Mouse (Mus musculus) midbrain, postnatal 0 days (tissue): Measurements from ENCODE around the gene Ttc22. TPM values are rescaled to one million over a fixed set of nuclear protein-coding genes. Genes with fewer than 3 reads are reported as not detected.

Experiments used
- ATAC-seq: fragments of 200-750 bp; cut with Nextera tagmentation; 2 replicates; pipeline ENCODE4 v1.8.0; 2017; ENCODE audit warnings: moderate number of reproducible peaks, mild to moderate bottlenecking, moderate TSS enrichment, moderate library complexity; ENCODE audit not compliant: low FRiP score
- DNase-seq: peaks from one replicate; pipeline ENCODE4 v3.0.0-alpha.2; 2015; ENCODE audit warnings: low spot score
- H3K27ac ChIP-seq: fragments of 300-500 bp; sonication (generic); 2 replicates; pipeline ENCODE4 v1.5.1; 2014; ENCODE audit warnings: low read depth, mild to moderate bottlenecking, low read length, mixed read lengths
- H3K27me3 ChIP-seq: fragments of 300-500 bp; sonication (generic); 2 replicates; pipeline ENCODE4 v1.6.1; 2014; ENCODE audit warnings: low read length, control low read depth, mixed read lengths; ENCODE audit not compliant: insufficient read depth
- H3K36me3 ChIP-seq: fragments of 300-500 bp; sonication (generic); 2 replicates; pipeline ENCODE4 v1.6.1; 2014; ENCODE audit warnings: low read length, control low read depth, mixed read lengths; ENCODE audit not compliant: insufficient read depth
- H3K4me1 ChIP-seq: fragments of 300-500 bp; sonication (generic); 2 replicates; pipeline ENCODE4 v1.6.1; 2014; ENCODE audit warnings: mild to moderate bottlenecking, control low read depth, antibody characterized with exemption, low read length, mixed read lengths; ENCODE audit not compliant: insufficient read depth
- H3K4me2 ChIP-seq: fragments of 300-500 bp; sonication (generic); 2 replicates; pipeline ENCODE4 v1.6.1; 2014; ENCODE audit warnings: low read depth, mild to moderate bottlenecking, low read length, mixed read lengths; ENCODE audit not compliant: poor library complexity, severe bottlenecking
- H3K4me3 ChIP-seq: fragments of 300-500 bp; sonication (generic); 2 replicates; pipeline ENCODE4 v1.5.1; 2014; ENCODE audit warnings: low read depth, mild to moderate bottlenecking, low read length, moderate library complexity
- H3K9ac ChIP-seq: fragments of 300-500 bp; sonication (generic); replicated peaks from 2 replicates; pipeline ENCODE4 v1.6.1; 2014; ENCODE audit warnings: mild to moderate bottlenecking, low read length, moderate library complexity, mixed read lengths; ENCODE audit not compliant: poor library complexity, severe bottlenecking
- H3K9me3 ChIP-seq: fragments of 300-500 bp; sonication (generic); 2 replicates; pipeline ENCODE4 v1.6.1; 2016; ENCODE audit warnings: low read length, control low read depth
- CTCF ChIP-seq: IDR thresholded peaks from 2 replicates; pipeline ENCODE4 v1.5.1; 2016; ENCODE audit warnings: antibody characterized with exemption, mild to moderate bottlenecking
- WGBS: fragments of 180-500 bp; shearing (Covaris S2); extraction: QIAGEN DNeasy Blood & Tissue Kit; methylation state at CpG from one replicate; pipeline ENCODE4 v1.1.7; 2014; 5-methylcytosine and 5-hydroxymethylcytosine counted together
- polyA plus RNA-seq: library from polyadenylated mRNA; unstranded; fragments of >200 nt; fragmentation: Nextera tagmentation; extraction: Ambion mirVana; gene quantifications from 2 replicates; pipeline ENCODE4 v1.2.1, GENCODE M21; 2015
- total RNA-seq: library from RNA; depleted of rRNA; stranded (reverse); fragments of >200 nt; gene quantifications from 2 replicates; pipeline ENCODE4 v1.2.3, GENCODE M21; 2014

Gene Ttc22
- total and polyA plus RNA-seq, 2 experiments from 2014 or later = 4.1 to 4.6 TPM

- no peaks in the 10 kb centered on the region for H3K36me3 ChIP-seq
- WGBS = 77% methylated on average over 3 of the region's 3 CpGs
- H3K9ac ChIP-seq = no peak overlapping the region
- no peak for ATAC-seq
- H3K4me1 ChIP-seq = peaks cover 5% of the 10 kb centered on the region; the same call in 1 of the 2 replicates
- peaks cover 9% of the 10 kb centered on the region for H3K27me3 ChIP-seq
- H3K4me2 ChIP-seq = no peak overlapping the region
- H3K27ac ChIP-seq = no peak overlapping the region
- H3K4me3 ChIP-seq = no peak overlapping the region
- no peaks in the 10 kb centered on the region for H3K9me3 ChIP-seq
- DNase-seq = no peak
- TF ChIP-seq CTCF = no peak
These were observed 804 bp upstream of the Ttc22 start for GRCm38 (mm10) chr4:106621428-106621827.

- no peaks in the 10 kb centered on the region for H3K36me3 ChIP-seq
- peaks cover 3% of the 10 kb centered on the region; the same call in 1 of the 2 replicates for H3K4me1 ChIP-seq
- ATAC-seq = no peak
- no peak for TF ChIP-seq CTCF
- no peak overlapping the region for H3K27ac ChIP-seq
- peak overlapping the region; percentile 24; the same call in 1 of the 2 replicates for H3K9ac ChIP-seq
- H3K27me3 ChIP-seq = peaks cover 9% of the 10 kb centered on the region
- no peak for DNase-seq
- 41% methylated on average over 28 of the region's 28 CpGs for WGBS
- no peaks in the 10 kb centered on the region for H3K9me3 ChIP-seq
- peak overlapping the region; percentile 13; the same call in 1 of the 2 replicates for H3K4me2 ChIP-seq
- H3K4me3 ChIP-seq = 0 out of 2 replicates have a peak overlapping the region, but pooled peaks have one; percentile 3
These were observed 480 bp downstream of the Ttc22 start for GRCm38 (mm10) chr4:106622712-106623111.

- Histone ChIP-seq H3K27ac (no peak overlapping the region), H3K27me3 (peaks cover 9% of the 10 kb centered on the region), H3K4me3 (no peak overlapping the region), H3K4me2 (no peak overlapping the region), H3K9ac (no peak overlapping the region), H3K9me3 (no peaks in the 10 kb centered on the region), H3K4me1 (peaks cover 3% of the 10 kb centered on the region; the same call in 1 of the 2 replicates), H3K36me3 (no peaks in the 10 kb centered on the region)
- WGBS = 89% methylated on average over 10 of the region's 10 CpGs
- no peak for ATAC-seq
- no peak for DNase-seq
- TF ChIP-seq CTCF = no peak
These were observed 2.0 kb downstream of the Ttc22 start for GRCm38 (mm10) chr4:106624271-106624670.

GRCm38 (mm10) chr4:106627809-106628208 lies 5.6 kb downstream of the Ttc22 start:
- Histone ChIP-seq H3K4me1 (peaks cover 17% of the 10 kb centered on the region), H3K36me3 (no peaks in the 10 kb centered on the region), H3K4me3 (no peak overlapping the region), H3K27ac (no peak overlapping the region), H3K4me2 (no peak overlapping the region), H3K9ac (no peak overlapping the region), H3K27me3 (peaks cover 3% of the 10 kb centered on the region; the same call in 1 of the 2 replicates), H3K9me3 (no peaks in the 10 kb centered on the region)
- no peak for ATAC-seq
- DNase-seq = no peak
- no peak for TF ChIP-seq CTCF
- WGBS = 69% methylated on average over 5 of the region's 5 CpGs

GRCm38 (mm10) chr4:106628650-106629360 lies 6.6 kb downstream of the Ttc22 start:
- DNase-seq (no peak), ATAC-seq (no peak)
- 65% methylated on average over 9 of the region's 9 CpGs for WGBS
- H3K4me2 ChIP-seq = no peak overlapping the region
- H3K4me1 ChIP-seq = peaks cover 26% of the 10 kb centered on the region
- H3K36me3 ChIP-seq = no peaks in the 10 kb centered on the region
- no peak overlapping the region for H3K4me3 ChIP-seq
- H3K27me3 ChIP-seq = 0 out of 2 replicates have a peak, but pooled peaks cover 2% of the 10 kb centered on the region
- no peak for TF ChIP-seq CTCF
- no peak overlapping the region for H3K9ac ChIP-seq
- H3K27ac ChIP-seq = no peak overlapping the region
- H3K9me3 ChIP-seq = no peaks in the 10 kb centered on the region

GRCm38 (mm10) chr4:106629374-106629773 lies 7.1 kb downstream of the Ttc22 start:
- H3K4me3 ChIP-seq = no peak overlapping the region
- DNase-seq (no peak), ATAC-seq (no peak)
- H3K27ac ChIP-seq = no peak overlapping the region
- no peak for TF ChIP-seq CTCF
- WGBS = 78% methylated on average over 5 of the region's 5 CpGs
- no peak overlapping the region for H3K4me2 ChIP-seq
- no peaks in the 10 kb centered on the region for H3K36me3 ChIP-seq
- no peaks in the 10 kb centered on the region for H3K9me3 ChIP-seq
- H3K27me3 ChIP-seq = no peaks in the 10 kb centered on the region
- H3K4me1 ChIP-seq = peaks cover 30% of the 10 kb centered on the region
- no peak overlapping the region for H3K9ac ChIP-seq
